Mouse (Mus musculus) midbrain, embryonic 10.5 days (tissue): ENCODE results near the gene Mgarp. TPM values are rescaled to one million over a fixed set of nuclear protein-coding genes. Genes with fewer than 3 reads are reported as not detected.
"Not testable (repeated sequence)": the region's sequence is repeated elsewhere in the genome, so short reads cannot be mapped to it uniquely, and the experiment has no call there.

Experiments
- DNase-seq: peaks from one replicate; pipeline ENCODE4 v3.0.0-alpha.2; 2017; ENCODE audit warnings: low spot score
- H3K27ac ChIP-seq: fragments of 300-500 bp; sonication (generic); replicated peaks from 2 replicates; pipeline ENCODE4 v1.5.1; 2016; ENCODE audit warnings: mild to moderate bottlenecking
- H3K27me3 ChIP-seq: fragments of 300-500 bp; sonication (generic); 2 replicates; pipeline ENCODE4 v1.6.1; 2016; ENCODE audit warnings: low read depth, mild to moderate bottlenecking; ENCODE audit not compliant: poor library complexity, severe bottlenecking
- H3K36me3 ChIP-seq: fragments of 300-500 bp; sonication (generic); 2 replicates; pipeline ENCODE4 v1.6.1; 2016; ENCODE audit warnings: mild to moderate bottlenecking, moderate library complexity
- H3K4me1 ChIP-seq: fragments of 300-500 bp; sonication (generic); 2 replicates; pipeline ENCODE4 v1.6.1; 2016
- H3K4me3 ChIP-seq: fragments of 300-500 bp; sonication (generic); 2 replicates; pipeline ENCODE4 v1.5.1; 2016; ENCODE audit warnings: mild to moderate bottlenecking, moderate library complexity
- H3K9me3 ChIP-seq: fragments of 300-500 bp; sonication (generic); replicated peaks from 2 replicates; pipeline ENCODE4 v1.6.1; 2016; ENCODE audit warnings: mild to moderate bottlenecking
- WGBS: fragments of 180-500 bp; shearing (Covaris S2); methylation state at CpG from one replicate; pipeline ENCODE4 v1.1.7; 2016; 5-methylcytosine and 5-hydroxymethylcytosine counted together
- polyA plus RNA-seq: library from polyadenylated mRNA; unstranded; fragments of >200 nt; fragmentation: Nextera tagmentation; extraction: Ambion mirVana; gene quantifications from 2 replicates; pipeline ENCODE4 v1.2.1, GENCODE M21; 2016

Gene Mgarp
- 35.9 and 39.2 TPM in 2 replicates for polyA plus RNA-seq

GRCm38 (mm10) chr3:51396219-51397068 is at the start of gene Mgarp:
Gene Mgarp, minus strand, starts transcription at chr3:51396738.
- DNase-seq: peak; percentile 84
- Histone ChIP-seq H3K4me1 (peaks cover 43% of the 10 kb centered on the region), H3K27ac (peak within 1 kb of the TSS; percentile 83), H3K4me3 (peak within 1 kb of the TSS; percentile 60), H3K27me3 (peaks cover 38% of the 10 kb centered on the region), H3K9me3 (no peaks in the 10 kb centered on the region), H3K36me3 (no peaks in the 10 kb centered on the region)
- WGBS: 3% methylated on average over 41 of the region's 41 CpGs

GRCm38 (mm10) chr3:51434871-51435595 is 38.5 kb upstream of the Mgarp start:
- WGBS: 94% methylated on average over 3 of the region's 3 CpGs
- H3K4me1 ChIP-seq: no peaks in the 10 kb centered on the region
- no peaks in the 10 kb centered on the region for H3K27me3 ChIP-seq
- H3K9me3 ChIP-seq: no peaks in the 10 kb centered on the region; the same call in 1 of the 2 replicates
- DNase-seq: no peak
- H3K4me3 ChIP-seq: no peak overlapping the region
- peaks cover 61% of the 10 kb centered on the region for H3K36me3 ChIP-seq
- H3K27ac ChIP-seq: no peak overlapping the region

- 85% methylated on average over 5 of the region's 5 CpGs for WGBS
- H3K36me3 ChIP-seq: peaks cover 56% of the 10 kb centered on the region
These were observed 37.8 kb upstream of the Mgarp start for GRCm38 (mm10) chr3:51434364-51434763.

GRCm38 (mm10) chr3:51425394-51425793 is 28.9 kb upstream of the Mgarp start:
- Histone ChIP-seq H3K4me3 (no peak overlapping the region), H3K27ac (no peak overlapping the region), H3K36me3 (peaks cover 42% of the 10 kb centered on the region), H3K27me3 (no peaks in the 10 kb centered on the region), H3K9me3 (no peaks in the 10 kb centered on the region), H3K4me1 (no peaks in the 10 kb centered on the region)
- no peak for DNase-seq

More at GRCm38 (mm10) chr3:51434364-51434763, 37.8 kb upstream of the Mgarp start:
- H3K4me1 ChIP-seq, H3K4me3 ChIP-seq, DNase-seq, H3K27ac ChIP-seq, H3K9me3 ChIP-seq, H3K27me3 ChIP-seq: not testable (repeated sequence)

- Histone ChIP-seq H3K4me3 (no peak overlapping the region), H3K27me3 (no peaks in the 10 kb centered on the region), H3K27ac (no peak overlapping the region), H3K36me3 (peaks cover 44% of the 10 kb centered on the region), H3K4me1 (peaks cover 19% of the 10 kb centered on the region), H3K9me3 (no peaks in the 10 kb centered on the region)
- DNase-seq: no peak
- 88% methylated on average over 3 of the region's 3 CpGs for WGBS
These were observed 25.4 kb upstream of the Mgarp start for GRCm38 (mm10) chr3:51421921-51422320.

- peaks cover 31% of the 10 kb centered on the region for H3K4me1 ChIP-seq
- H3K27me3 ChIP-seq: no peaks in the 10 kb centered on the region
- H3K4me3 ChIP-seq: peak overlapping the region; percentile 94
- H3K27ac ChIP-seq: no peak overlapping the region
- 83% methylated on average over 2 of the region's 2 CpGs for WGBS
- no peaks in the 10 kb centered on the region for H3K9me3 ChIP-seq
- no peak for DNase-seq
- peaks cover 31% of the 10 kb centered on the region for H3K36me3 ChIP-seq
These were observed 21.4 kb upstream of the Mgarp start for GRCm38 (mm10) chr3:51417966-51418365.

GRCm38 (mm10) chr3:51417485-51417884 is 20.9 kb upstream of the Mgarp start:
- H3K27ac ChIP-seq: no peak overlapping the region
- no peaks in the 10 kb centered on the region for H3K9me3 ChIP-seq
- peaks cover 31% of the 10 kb centered on the region for H3K4me1 ChIP-seq
- WGBS: 51% methylated on average over 2 of the region's 2 CpGs
- H3K27me3 ChIP-seq: no peaks in the 10 kb centered on the region
- H3K36me3 ChIP-seq: peaks cover 26% of the 10 kb centered on the region
- no peak for DNase-seq
- H3K4me3 ChIP-seq: peak overlapping the region; percentile 94

GRCm38 (mm10) chr3:51417135-51417458 is 20.6 kb upstream of the Mgarp start:
- H3K27ac ChIP-seq: peak overlapping the region; percentile 97
- no peaks in the 10 kb centered on the region for H3K27me3 ChIP-seq
- peaks cover 31% of the 10 kb centered on the region for H3K4me1 ChIP-seq
- H3K9me3 ChIP-seq: no peaks in the 10 kb centered on the region
- H3K36me3 ChIP-seq: peaks cover 22% of the 10 kb centered on the region
- WGBS: 9% methylated on average over 8 of the region's 8 CpGs
- DNase-seq: no peak
- peak overlapping the region; percentile 94 for H3K4me3 ChIP-seq

GRCm38 (mm10) chr3:51416364-51417134 is 20.0 kb upstream of the Mgarp start:
- H3K9me3 ChIP-seq: no peaks in the 10 kb centered on the region
- under 1% methylated on average over 68 of the region's 68 CpGs for WGBS
- no peaks in the 10 kb centered on the region for H3K27me3 ChIP-seq
- H3K4me1 ChIP-seq: peaks cover 31% of the 10 kb centered on the region
- H3K36me3 ChIP-seq: peaks cover 17% of the 10 kb centered on the region
- peak overlapping the region; percentile 97 for H3K27ac ChIP-seq
- peak; percentile 67 for DNase-seq
- peak overlapping the region; percentile 94 for H3K4me3 ChIP-seq

- Histone ChIP-seq H3K4me3 (peak overlapping the region; percentile 94), H3K27me3 (no peaks in the 10 kb centered on the region), H3K36me3 (peaks cover 13% of the 10 kb centered on the region), H3K9me3 (no peaks in the 10 kb centered on the region), H3K27ac (peak overlapping the region; percentile 97), H3K4me1 (peaks cover 31% of the 10 kb centered on the region)
- under 1% methylated on average over 30 of the region's 30 CpGs for WGBS
- no peak for DNase-seq
These were observed 19.5 kb upstream of the Mgarp start for GRCm38 (mm10) chr3:51416073-51416363.

- peak within 1 kb of the TSS; percentile 97 for H3K27ac ChIP-seq
- peak; percentile 95 for DNase-seq
- 4% methylated on average over 43 of the region's 43 CpGs for WGBS
These were observed 18.8 kb upstream of the Mgarp start, which contains the start of gene Naa15 for GRCm38 (mm10) chr3:51415098-51416072. Gene Naa15, plus strand, starts transcription at chr3:51415148.

GRCm38 (mm10) chr3:51413276-51413675 is 16.7 kb upstream of the Mgarp start:
- H3K27ac ChIP-seq: no peak overlapping the region
- no peak overlapping the region for H3K4me3 ChIP-seq
- no peak for DNase-seq
- no peaks in the 10 kb centered on the region for H3K9me3 ChIP-seq
- H3K4me1 ChIP-seq: peaks cover 26% of the 10 kb centered on the region
- H3K27me3 ChIP-seq: no peaks in the 10 kb centered on the region
- WGBS: 88% methylated on average over 1 of the region's 1 CpGs
- H3K36me3 ChIP-seq: no peaks in the 10 kb centered on the region

More at GRCm38 (mm10) chr3:51415098-51416072, 18.8 kb upstream of the Mgarp start, which contains the start of gene Naa15:
- Histone ChIP-seq H3K4me1 (peaks cover 31% of the 10 kb centered on the region), H3K27me3 (no peaks in the 10 kb centered on the region), H3K9me3 (no peaks in the 10 kb centered on the region), H3K4me3 (peak within 1 kb of the TSS; percentile 94), H3K36me3 (peaks cover 11% of the 10 kb centered on the region; the same call in 1 of the 2 replicates)
